Mouse (Mus musculus): ENCODE results near the gene Serp2.

- TF ChIP-seq POLR2A (IDR thresholded peaks at IDR 0.05; ENCODE audit: insufficient read depth, low read depth, low read length) = no peak
- no peak for TF ChIP-seq CTCF (IDR thresholded peaks at IDR 0.05; ENCODE audit: insufficient read depth, low read depth, low read length)
Observed at GRCm38 (mm10) chr14:76583985-76584384, 27.3 kb upstream of the Serp2 start.

Data from olfactory bulb, adult 2 months (tissue).